Mouse (Mus musculus) ES-E14 (cell line): ENCODE results near the gene Tma7.

ENCODE experiments used
- CHD2 ChIP-seq: IDR thresholded peaks from 2 replicates; pipeline ENCODE4 v1.6.1; 2014; ENCODE audit warnings: mild to moderate bottlenecking, low read depth, low read length, inconsistent platforms
- ZNF384 ChIP-seq: IDR thresholded peaks from 2 replicates; pipeline ENCODE4 v1.6.1; 2012; ENCODE audit warnings: low read depth, low read length, inconsistent platforms

GRCm38 (mm10) chr9:109105011-109105410 lies 22.6 kb upstream of the Tma7 start:
- no peak for TF ChIP-seq CHD2
- no peak for TF ChIP-seq ZNF384
